Mouse (Mus musculus) liver, embryonic 15.5 days (tissue): Measurements from ENCODE around the gene Slc16a6. TPM values are rescaled to one million over a fixed set of nuclear protein-coding genes. Genes with fewer than 3 reads are reported as not detected.
"Not testable (repeated sequence)": the region's sequence is repeated elsewhere in the genome, so short reads cannot be mapped to it uniquely, and the experiment has no call there.

ENCODE experiments used
- ATAC-seq: fragments of 200-750 bp; cut with Nextera tagmentation; 2 replicates; pipeline ENCODE4 v1.8.0; 2017; ENCODE audit warnings: moderate number of reproducible peaks, mild to moderate bottlenecking, moderate library complexity; ENCODE audit not compliant: insufficient read depth
- H3K27ac ChIP-seq: fragments of 300-500 bp; sonication (generic); replicated peaks from 2 replicates; pipeline ENCODE4 v1.5.1; 2015; ENCODE audit warnings: mild to moderate bottlenecking, inconsistent platforms
- H3K27me3 ChIP-seq: fragments of 300-500 bp; sonication (generic); 2 replicates; pipeline ENCODE4 v1.6.1; 2015; ENCODE audit warnings: mild to moderate bottlenecking, inconsistent platforms
- H3K36me3 ChIP-seq: fragments of 300-500 bp; sonication (generic); replicated peaks from 2 replicates; pipeline ENCODE4 v1.6.1; 2015; ENCODE audit warnings: moderate library complexity, mild to moderate bottlenecking, inconsistent platforms
- H3K4me1 ChIP-seq: fragments of 300-500 bp; sonication (generic); replicated peaks from 2 replicates; pipeline ENCODE4 v1.6.1; 2015; ENCODE audit warnings: inconsistent platforms
- H3K4me2 ChIP-seq: fragments of 300-500 bp; sonication (generic); 2 replicates; pipeline ENCODE4 v1.6.1; 2015; ENCODE audit warnings: moderate library complexity, mild to moderate bottlenecking, inconsistent platforms
- H3K4me3 ChIP-seq: fragments of 300-500 bp; sonication (generic); replicated peaks from 2 replicates; pipeline ENCODE4 v1.5.1; 2015; ENCODE audit warnings: mild to moderate bottlenecking, inconsistent platforms
- H3K9ac ChIP-seq: fragments of 300-500 bp; sonication (generic); 2 replicates; pipeline ENCODE4 v1.6.1; 2015; ENCODE audit warnings: moderate library complexity, mild to moderate bottlenecking, inconsistent platforms
- H3K9me3 ChIP-seq: fragments of 300-500 bp; sonication (generic); replicated peaks from 2 replicates; pipeline ENCODE4 v1.6.1; 2016; ENCODE audit warnings: inconsistent platforms
- WGBS: fragments of 180-500 bp; shearing (Covaris S2); methylation state at CpG from one replicate; pipeline ENCODE4 v1.1.7; 2015; ENCODE audit warnings: mixed read lengths; ENCODE audit not compliant: insufficient replicate concordance; 5-methylcytosine and 5-hydroxymethylcytosine counted together
- polyA plus RNA-seq: library from polyadenylated mRNA; unstranded; fragments of >200 nt; fragmentation: Nextera tagmentation; extraction: Ambion mirVana; gene quantifications from 2 replicates; pipeline ENCODE4 v1.2.1, GENCODE M21; 2015

Gene Slc16a6
- polyA plus RNA-seq, 1 experiment from 2014 or later = 39.1 TPM

GRCm38 (mm10) chr11:109497990-109498389 is 24.6 kb upstream of the Slc16a6 start:
- Histone ChIP-seq H3K9me3 (no peaks in the 10 kb centered on the region), H3K4me2 (no peak overlapping the region), H3K27me3 (no peaks in the 10 kb centered on the region), H3K9ac (no peak overlapping the region), H3K4me1 (peaks cover 72% of the 10 kb centered on the region), H3K36me3 (no peaks in the 10 kb centered on the region), H3K27ac (no peak overlapping the region; the same call in 1 of the 2 replicates), H3K4me3 (no peak overlapping the region)
- no peak for ATAC-seq
- WGBS = 59% methylated on average over 9 of the region's 9 CpGs

GRCm38 (mm10) chr11:109496996-109497714 is 23.8 kb upstream of the Slc16a6 start:
- no peak for ATAC-seq
- H3K27me3 ChIP-seq = no peaks in the 10 kb centered on the region
- no peak overlapping the region for H3K4me3 ChIP-seq
- WGBS = 55% methylated on average over 6 of the region's 6 CpGs
- H3K9me3 ChIP-seq = no peaks in the 10 kb centered on the region
- H3K27ac ChIP-seq = no peak overlapping the region
- H3K36me3 ChIP-seq = no peaks in the 10 kb centered on the region
- peaks cover 72% of the 10 kb centered on the region for H3K4me1 ChIP-seq
- H3K4me2 ChIP-seq = no peak overlapping the region
- no peak overlapping the region for H3K9ac ChIP-seq

- no peak for ATAC-seq
- Histone ChIP-seq H3K9me3 (no peaks in the 10 kb centered on the region), H3K36me3 (no peaks in the 10 kb centered on the region), H3K27me3 (no peaks in the 10 kb centered on the region), H3K4me1 (peaks cover 75% of the 10 kb centered on the region), H3K4me3 (no peak overlapping the region), H3K9ac (no peak overlapping the region), H3K4me2 (peak overlapping the region; percentile 9; the same call in 1 of the 2 replicates), H3K27ac (peak overlapping the region; percentile 62; the same call in 1 of the 2 replicates)
- WGBS = 58% methylated on average over 7 of the region's 7 CpGs
Measured at GRCm38 (mm10) chr11:109496475-109496993, 23.1 kb upstream of the Slc16a6 start.

- Histone ChIP-seq H3K9me3 (no peaks in the 10 kb centered on the region), H3K27ac (peak overlapping the region; percentile 62), H3K27me3 (no peaks in the 10 kb centered on the region), H3K36me3 (no peaks in the 10 kb centered on the region), H3K4me3 (no peak overlapping the region), H3K4me2 (peak overlapping the region; percentile 9), H3K9ac (no peak overlapping the region; the same call in 1 of the 2 replicates), H3K4me1 (peaks cover 78% of the 10 kb centered on the region)
- 13% methylated on average over 14 of the region's 14 CpGs for WGBS
- no peak for ATAC-seq
Measured at GRCm38 (mm10) chr11:109495771-109496474, 22.5 kb upstream of the Slc16a6 start.

GRCm38 (mm10) chr11:109494890-109495770 is 21.7 kb upstream of the Slc16a6 start:
- Histone ChIP-seq H3K9ac (no peak overlapping the region; the same call in 1 of the 2 replicates), H3K4me2 (peak overlapping the region; percentile 9), H3K4me1 (peaks cover 76% of the 10 kb centered on the region), H3K36me3 (no peaks in the 10 kb centered on the region), H3K27me3 (no peaks in the 10 kb centered on the region), H3K27ac (peak overlapping the region; percentile 62), H3K9me3 (no peaks in the 10 kb centered on the region), H3K4me3 (no peak overlapping the region)
- WGBS = 47% methylated on average over 24 of the region's 24 CpGs
- ATAC-seq = no peak

- peak overlapping the region; percentile 41 for H3K4me2 ChIP-seq
- H3K4me1 ChIP-seq = peaks cover 66% of the 10 kb centered on the region
- H3K27ac ChIP-seq = peak overlapping the region; percentile 83
- H3K9ac ChIP-seq = peak overlapping the region; percentile 19
- H3K9me3 ChIP-seq, H3K4me3 ChIP-seq, H3K27me3 ChIP-seq, H3K36me3 ChIP-seq: not testable (repeated sequence)
- ATAC-seq = peak; percentile 77
- 19% methylated on average over 8 of the region's 8 CpGs for WGBS
Measured at GRCm38 (mm10) chr11:109492847-109493464, 19.6 kb upstream of the Slc16a6 start.

- no peak for ATAC-seq
- peak overlapping the region; percentile 30; the same call in 1 of the 2 replicates for H3K27ac ChIP-seq
- H3K4me1 ChIP-seq = peaks cover 55% of the 10 kb centered on the region
- H3K4me3 ChIP-seq = no peak overlapping the region
- H3K36me3 ChIP-seq = no peaks in the 10 kb centered on the region
- H3K9ac ChIP-seq = no peak overlapping the region
- WGBS = 73% methylated on average over 4 of the region's 4 CpGs
- no peak overlapping the region for H3K4me2 ChIP-seq
- no peaks in the 10 kb centered on the region for H3K27me3 ChIP-seq
- H3K9me3 ChIP-seq = no peaks in the 10 kb centered on the region
Measured at GRCm38 (mm10) chr11:109491844-109492243, 18.4 kb upstream of the Slc16a6 start.

- Histone ChIP-seq H3K27ac (no peak overlapping the region), H3K4me3 (no peak overlapping the region), H3K4me1 (peaks cover 44% of the 10 kb centered on the region), H3K36me3 (no peaks in the 10 kb centered on the region), H3K9me3 (no peaks in the 10 kb centered on the region), H3K27me3 (no peaks in the 10 kb centered on the region), H3K4me2 (no peak overlapping the region), H3K9ac (no peak overlapping the region)
- 84% methylated on average over 2 of the region's 2 CpGs for WGBS
- no peak for ATAC-seq
Measured at GRCm38 (mm10) chr11:109489763-109490162, 16.4 kb upstream of the Slc16a6 start.

- Histone ChIP-seq H3K4me2 (no peak overlapping the region), H3K4me1 (peaks cover 30% of the 10 kb centered on the region), H3K27me3 (no peaks in the 10 kb centered on the region), H3K9me3 (no peaks in the 10 kb centered on the region), H3K36me3 (no peaks in the 10 kb centered on the region), H3K4me3 (no peak overlapping the region), H3K27ac (peak overlapping the region; percentile 38; the same call in 1 of the 2 replicates), H3K9ac (no peak overlapping the region)
- 57% methylated on average over 10 of the region's 10 CpGs for WGBS
- no peak; the same call in 1 of the 2 replicates for ATAC-seq
Measured at GRCm38 (mm10) chr11:109487991-109488684, 14.7 kb upstream of the Slc16a6 start.

GRCm38 (mm10) chr11:109487111-109487510 is 13.7 kb upstream of the Slc16a6 start:
- no peak overlapping the region for H3K9ac ChIP-seq
- no peak overlapping the region for H3K27ac ChIP-seq
- WGBS = 59% methylated on average over 1 of the region's 1 CpGs
- no peak for ATAC-seq
- H3K4me3 ChIP-seq = no peak overlapping the region
- peaks cover 20% of the 10 kb centered on the region for H3K4me1 ChIP-seq
- no peaks in the 10 kb centered on the region for H3K36me3 ChIP-seq
- no peaks in the 10 kb centered on the region for H3K27me3 ChIP-seq
- H3K9me3 ChIP-seq = no peaks in the 10 kb centered on the region
- H3K4me2 ChIP-seq = no peak overlapping the region
